Mouse (Mus musculus) liver, postnatal 0 days (tissue): ENCODE data around the gene Cit.

Source experiments
- CTCF ChIP-seq: sonication (generic); IDR thresholded peaks from 2 replicates; pipeline ENCODE4 v1.5.1; 2016; ENCODE audit warnings: antibody characterized with exemption, low read depth
- EP300 ChIP-seq: IDR thresholded peaks from 2 replicates; pipeline ENCODE4 v1.6.1; 2016; ENCODE audit warnings: antibody characterized with exemption, low read depth, mild to moderate bottlenecking

- TF ChIP-seq CTCF: no peak
- no peak for TF ChIP-seq EP300
Measured at GRCm38 (mm10) chr5:116039706-116040105, 194.6 kb downstream of the Cit start.
